In genomic region chr9:98708001-98708680, GRCm38 (mm10) we compare ENCODE assay signal across 34 mouse cellular contexts.
DNase-seq lines count a peak whose midpoint lies in the region; ATAC-seq and TF ChIP-seq lines count a peak whose summit lies in the region.
"Had no signal": no experiment of that assay in that cellular context is flagged by ENCODE, and none has a peak within 500 bp of the region (broad histone marks: within the 10 kb centered on the region; RNA-seq: fewer than 3 reads in every experiment).

No protein-coding gene starts in this region.

- no peak for ATAC-seq in erythroblast, adult 5-6 weeks (replicated peaks; ENCODE audit: low FRiP score, poor library complexity, severe bottlenecking)
- ATAC-seq: activated CD4-positive, CD25-positive, alpha-beta regulatory T cell, adult 4 months; CD4-positive, CD25-positive, alpha-beta regulatory T cell, adult 4 months; forebrain, postnatal 0 days; inflammation-experienced regulatory T-cells, adult 6 months; liver, embryonic 12.5 days; liver, postnatal 0 days had no signal

- H3K4me1 ChIP-seq in heart, embryonic 10.5 days, result peaks cover 18% of the 10 kb centered on the region
- no peaks in the 10 kb centered on the region for H3K4me1 ChIP-seq in heart, adult 2 months (ENCODE audit: control insufficient read depth, insufficient read depth, low read length)
- H3K4me1 ChIP-seq in embryonic facial prominence, embryonic 10.5 days, result peaks cover 98% of the 10 kb centered on the region
- H3K4me1 ChIP-seq: hindbrain, embryonic 15.5 days; liver, embryonic 12.5 days; neural tube, embryonic 15.5 days had no signal

- peak; percentile 54 for DNase-seq in heart, embryonic 10.5 days (ENCODE audit: low spot score)
- DNase-seq in heart, adult 2 months, result no peak
- DNase-seq in Muller cell, postnatal 12 days (ENCODE audit: inconsistent ontology term), result peak; percentile 53
- peak; percentile 58 for DNase-seq in embryonic facial prominence, embryonic 10.5 days (ENCODE audit: low spot score)
- peak; percentile 33 for DNase-seq in forelimb bud, embryonic 11.5 days (ENCODE audit: low read depth, low spot score)
- DNase-seq in neural tube, embryonic 10.5 days (ENCODE audit: extremely low spot score, low spot score), result no peak
- DNase-seq in gastrocnemius, adult 2 months, result no peak
- DNase-seq: adrenal gland, adult 2 months; adrenal gland, postnatal 36 days; cerebellum, adult 18-20 months; cerebellum, postnatal 14 days; forebrain, postnatal 0 days; gastrocnemius, postnatal 14 days; kidney, adult 8-10 months; kidney, postnatal 4 days; liver, postnatal 0 days; lung, postnatal 10 days; midbrain, embryonic 14.5 days; retina, postnatal 1 day; right cerebral cortex, postnatal 14 days; thymus, adult 18-20 months; thymus, postnatal 36 days had no signal

- no peaks in the 10 kb centered on the region for H3K9me3 ChIP-seq in heart, embryonic 10.5 days
- H3K9me3 ChIP-seq in embryonic facial prominence, embryonic 10.5 days, result no peaks in the 10 kb centered on the region
- H3K9me3 ChIP-seq: forebrain, embryonic 12.5 days; hindbrain, embryonic 10.5 days; hindbrain, embryonic 15.5 days; liver, embryonic 12.5 days; neural tube, embryonic 15.5 days had no signal

- no peak for TF ChIP-seq CTCF in heart, adult 2 months (IDR thresholded peaks at IDR 0.05)
- TF ChIP-seq CTCF in gastrocnemius, adult 2 months (IDR thresholded peaks at IDR 0.05), result no peak

- H3K27me3 ChIP-seq in heart, embryonic 10.5 days (ENCODE audit: insufficient read depth, poor library complexity, severe bottlenecking), result no peaks in the 10 kb centered on the region
- H3K27me3 ChIP-seq in heart, adult 2 months (ENCODE audit: control insufficient read depth, insufficient read depth, low read length), result no peaks in the 10 kb centered on the region
- H3K27me3 ChIP-seq in embryonic facial prominence, embryonic 10.5 days (replicated peaks; ENCODE audit: low read depth, poor library complexity, severe bottlenecking), result no peaks in the 10 kb centered on the region
- H3K27me3 ChIP-seq: forebrain, embryonic 12.5 days; hindbrain, embryonic 15.5 days; liver, embryonic 12.5 days; neural tube, embryonic 15.5 days had no signal

- no peak overlapping the region for H3K9ac ChIP-seq in heart, adult 2 months (ENCODE audit: low read depth, low read length)
- H3K9ac ChIP-seq: forebrain, embryonic 12.5 days; forebrain, postnatal 0 days; hindbrain, embryonic 15.5 days; liver, embryonic 12.5 days; liver, postnatal 0 days; neural tube, embryonic 15.5 days had no signal

- 70% methylated on average over 18 of the region's 18 CpGs for WGBS in heart, embryonic 10.5 days
- WGBS in heart, adult 2 months, result 57% methylated on average over 18 of the region's 18 CpGs
- 27% methylated on average over 18 of the region's 18 CpGs for WGBS in embryonic facial prominence, embryonic 10.5 days

- H3K79me2 ChIP-seq in heart, adult 2 months (replicated peaks; ENCODE audit: control insufficient read depth, insufficient read depth, low read length), result no peaks in the 10 kb centered on the region

- H3K36me3 ChIP-seq in heart, embryonic 10.5 days, result no peaks in the 10 kb centered on the region
- no peaks in the 10 kb centered on the region for H3K36me3 ChIP-seq in heart, adult 2 months (ENCODE audit: control insufficient read depth, insufficient read depth, low read length)
- H3K36me3 ChIP-seq in embryonic facial prominence, embryonic 10.5 days (replicated peaks), result no peaks in the 10 kb centered on the region
- H3K36me3 ChIP-seq: forebrain, embryonic 12.5 days; hindbrain, embryonic 10.5 days; hindbrain, embryonic 15.5 days; liver, embryonic 12.5 days; neural tube, embryonic 15.5 days had no signal

- intact Hi-C loops in heart, adult 2 months (cut with DNase I), result no loop called here
- intact Hi-C loops in gastrocnemius, adult 2 months (cut with DNase I), result no loop called here

- no peak overlapping the region for H3K27ac ChIP-seq in heart, embryonic 10.5 days
- H3K27ac ChIP-seq in heart, adult 2 months, result no peak overlapping the region
- H3K27ac ChIP-seq in embryonic facial prominence, embryonic 10.5 days (replicated peaks), result peak overlapping the region; percentile 74
- H3K27ac ChIP-seq in gastrocnemius, adult 2 months, result no peak overlapping the region
- H3K27ac ChIP-seq: forebrain, embryonic 12.5 days; hindbrain, embryonic 10.5 days; hindbrain, embryonic 15.5 days; kidney, postnatal 0 days; liver, embryonic 12.5 days; macrophage; neural tube, embryonic 15.5 days had no signal

- H3K4me3 ChIP-seq in heart, embryonic 10.5 days, result no peak overlapping the region
- H3K4me3 ChIP-seq in heart, adult 2 months, result no peak overlapping the region
- H3K4me3 ChIP-seq in embryonic facial prominence, embryonic 10.5 days, result no peak overlapping the region
- H3K4me3 ChIP-seq in gastrocnemius, adult 2 months, result no peak overlapping the region
- H3K4me3 ChIP-seq: erythroblast, embryonic 14.5 days; forebrain, embryonic 12.5 days; hindbrain, embryonic 10.5 days; hindbrain, embryonic 15.5 days; liver, embryonic 12.5 days; neural tube, embryonic 15.5 days had no signal

- no peak for TF ChIP-seq EP300 in heart, adult 2 months (IDR thresholded peaks at IDR 0.05; ENCODE audit: insufficient read depth, low read depth, low read length)

- no peak for TF ChIP-seq POLR2A in heart, adult 2 months (IDR thresholded peaks at IDR 0.05; ENCODE audit: insufficient read depth, low read depth, low read length)

Comparison
In these comparisons a context has a peak if more than half of its experiments do, and no peak if none do; other contexts are left out.
1. DNase-seq: peak in heart, embryonic 10.5 days (single experiment), Muller cell, postnatal 12 days (single experiment), embryonic facial prominence, embryonic 10.5 days (single experiment) and forelimb bud, embryonic 11.5 days (single experiment); none in heart, adult 2 months (0 of 2), neural tube, embryonic 10.5 days (single experiment) and gastrocnemius, adult 2 months (single experiment).